ENCODE assay signal across 9 mouse cellular contexts in the genomic region with DNA sequence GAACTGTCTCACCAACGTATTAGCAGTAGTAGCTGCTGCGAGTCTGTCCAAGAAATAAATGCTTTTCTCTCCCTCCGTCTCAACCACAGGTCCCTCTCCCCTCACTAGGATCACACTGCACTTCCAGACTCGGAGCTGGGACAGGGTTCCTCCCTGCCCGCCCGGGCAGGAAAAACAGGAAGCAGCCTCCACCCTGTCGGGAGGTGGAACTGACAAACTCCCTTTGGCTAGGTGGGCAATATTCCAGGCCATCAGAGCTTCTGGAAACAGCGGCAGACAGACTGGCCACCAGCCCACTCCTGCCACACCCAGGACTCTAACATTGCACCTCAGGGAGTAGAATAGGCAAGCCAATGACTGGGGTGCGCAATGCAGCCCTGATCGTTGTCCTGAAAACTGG. TPM values are rescaled to one million over a fixed set of nuclear protein-coding genes. Genes with fewer than 3 reads are reported as not detected.
DNase-seq lines count a peak whose midpoint lies in the region; ATAC-seq lines count a peak whose summit lies in the region.
"Had no signal": no experiment of that assay in that cellular context is flagged by ENCODE, and none has a peak within 500 bp of the region (broad histone marks: within the 10 kb centered on the region; RNA-seq: fewer than 3 reads in every experiment).

No protein-coding gene starts in this region.

- no peak overlapping the region for H3K4me2 ChIP-seq in heart, embryonic 11.5 days
- peak overlapping the region; percentile 10 for H3K4me2 ChIP-seq in limb, embryonic 15.5 days
- H3K4me2 ChIP-seq in forebrain, embryonic 11.5 days (ENCODE audit: low read depth, low read length, severe bottlenecking): no peak overlapping the region
- H3K4me2 ChIP-seq: midbrain, embryonic 13.5 days had no signal

- no peak overlapping the region for H3K27ac ChIP-seq in heart, embryonic 11.5 days (ENCODE audit: low read depth, low read length)
- H3K27ac ChIP-seq in limb, embryonic 15.5 days: peak overlapping the region; percentile 80
- H3K27ac ChIP-seq in forebrain, embryonic 11.5 days (ENCODE audit: low read depth, low read length): no peak overlapping the region
- H3K27ac ChIP-seq: midbrain, embryonic 13.5 days had no signal

- H3K4me3 ChIP-seq in heart, embryonic 11.5 days (ENCODE audit: low read depth, low read length): no peak overlapping the region
- no peak overlapping the region for H3K4me3 ChIP-seq in limb, embryonic 15.5 days
- H3K4me3 ChIP-seq in forebrain, embryonic 11.5 days (ENCODE audit: low read depth, low read length): no peak overlapping the region
- H3K4me3 ChIP-seq: midbrain, embryonic 13.5 days had no signal

- H3K9ac ChIP-seq in heart, embryonic 11.5 days (ENCODE audit: low read depth, low read length): no peak overlapping the region
- H3K9ac ChIP-seq in limb, embryonic 15.5 days: no peak overlapping the region
- no peak overlapping the region for H3K9ac ChIP-seq in forebrain, embryonic 11.5 days (ENCODE audit: low read length)
- H3K9ac ChIP-seq: midbrain, embryonic 13.5 days had no signal

- no peaks in the 10 kb centered on the region for H3K36me3 ChIP-seq in heart, embryonic 11.5 days (ENCODE audit: control insufficient read depth, insufficient read depth, low read length)
- H3K36me3 ChIP-seq in limb, embryonic 15.5 days: peaks cover 7% of the 10 kb centered on the region; the same call in 1 of the 2 replicates
- H3K36me3 ChIP-seq in forebrain, embryonic 11.5 days (ENCODE audit: control insufficient read depth, insufficient read depth, low read length): no peaks in the 10 kb centered on the region
- H3K36me3 ChIP-seq: midbrain, embryonic 13.5 days had no signal

- H3K4me1 ChIP-seq in heart, embryonic 11.5 days (ENCODE audit: control insufficient read depth, insufficient read depth, low read length): no peaks in the 10 kb centered on the region; the same call in 1 of the 2 replicates
- peaks cover 24% of the 10 kb centered on the region for H3K4me1 ChIP-seq in limb, embryonic 15.5 days
- H3K4me1 ChIP-seq in forebrain, embryonic 11.5 days (replicated peaks; ENCODE audit: control insufficient read depth, insufficient read depth, low read length): no peaks in the 10 kb centered on the region
- H3K4me1 ChIP-seq: midbrain, embryonic 13.5 days had no signal

- peak; percentile 39 for DNase-seq in testis, postnatal 14 days (ENCODE audit: low spot score)
- no peak for DNase-seq in testis, postnatal 10 days (ENCODE audit: low spot score)
- no peak for DNase-seq in forebrain, embryonic 11.5 days (ENCODE audit: low spot score)
- DNase-seq in spleen, adult 12 weeks (ENCODE audit: low spot score): no peak
- no peak for DNase-seq in thymus, postnatal 4 days
- no peak for DNase-seq in thymus, postnatal 0 days (ENCODE audit: low spot score)

- H3K27me3 ChIP-seq in heart, embryonic 11.5 days (ENCODE audit: control insufficient read depth, insufficient read depth, low read length): no peaks in the 10 kb centered on the region
- no peaks in the 10 kb centered on the region for H3K27me3 ChIP-seq in limb, embryonic 15.5 days
- H3K27me3 ChIP-seq in forebrain, embryonic 11.5 days (ENCODE audit: control insufficient read depth, insufficient read depth, low read length): no peaks in the 10 kb centered on the region
- H3K27me3 ChIP-seq: midbrain, embryonic 13.5 days had no signal

- ATAC-seq in heart, embryonic 11.5 days (replicated peaks; ENCODE audit: insufficient number of reproducible peaks, low FRiP score, low TSS enrichment): 0 out of 2 replicates have a peak, but pooled peaks have one; percentile 44
- peak; percentile 38; the same call in 1 of the 2 replicates for ATAC-seq in limb, embryonic 15.5 days (ENCODE audit: insufficient number of reproducible peaks, low FRiP score, low TSS enrichment, low read depth)
- ATAC-seq in forebrain, embryonic 11.5 days (replicated peaks; ENCODE audit: low FRiP score): no peak
- ATAC-seq: midbrain, embryonic 13.5 days had no signal

- WGBS in heart, embryonic 11.5 days (ENCODE audit: insufficient replicate concordance): 53% methylated on average over 10 of the region's 10 CpGs
- WGBS in limb, embryonic 15.5 days: 41% methylated on average over 10 of the region's 10 CpGs
- WGBS in forebrain, embryonic 11.5 days: 86% methylated on average over 10 of the region's 10 CpGs

- H3K9me3 ChIP-seq in heart, embryonic 11.5 days (replicated peaks; ENCODE audit: control insufficient read depth, low read length): no peaks in the 10 kb centered on the region
- H3K9me3 ChIP-seq in limb, embryonic 15.5 days: no peaks in the 10 kb centered on the region; the same call in 1 of the 2 replicates
- no peaks in the 10 kb centered on the region for H3K9me3 ChIP-seq in forebrain, embryonic 11.5 days (ENCODE audit: control insufficient read depth, low read length)
- H3K9me3 ChIP-seq: midbrain, embryonic 13.5 days had no signal

RNA-seq across cellular contexts. Expression of gene Hip1, which starts 11.5 kb away (rescaled TPM):
- polyA plus RNA-seq in heart, embryonic 11.5 days (2014; fragmentation: Nextera tagmentation; extraction: Ambion mirVana): 33.2 and 37.6 TPM in 2 replicates
- 33.5 and 34.1 TPM in 2 replicates for polyA plus RNA-seq in limb, embryonic 15.5 days (2015; fragmentation: Nextera tagmentation; extraction: Ambion mirVana)
- polyA plus RNA-seq in forebrain, embryonic 11.5 days (2014; fragmentation: Nextera tagmentation; extraction: Ambion mirVana): 70.3 and 76.5 TPM in 2 replicates
- 2.4 and 2.7 TPM in 2 replicates for polyA plus RNA-seq in thymus, postnatal 0 days (2015; fragmentation: Nextera tagmentation; extraction: Ambion mirVana)

RNA-seq across cellular contexts. Expression of gene Ccl26, which starts 29.9 kb away (rescaled TPM):
- not detected in 2 replicates for polyA plus RNA-seq in heart, embryonic 11.5 days (2014; fragmentation: Nextera tagmentation; extraction: Ambion mirVana)
- polyA plus RNA-seq in limb, embryonic 15.5 days (2015; fragmentation: Nextera tagmentation; extraction: Ambion mirVana): not detected in 2 replicates
- not detected in 2 replicates for polyA plus RNA-seq in forebrain, embryonic 11.5 days (2014; fragmentation: Nextera tagmentation; extraction: Ambion mirVana)
- polyA plus RNA-seq in thymus, postnatal 0 days (2015; fragmentation: Nextera tagmentation; extraction: Ambion mirVana): not detected in 2 replicates
- polyA plus RNA-seq: midbrain, embryonic 13.5 days had no signal

RNA-seq across cellular contexts. Expression of gene Ccl24, which starts 39.4 kb away (rescaled TPM):
- polyA plus RNA-seq in heart, embryonic 11.5 days (2014; fragmentation: Nextera tagmentation; extraction: Ambion mirVana): 0.93 TPM in 1 of 2 replicates, not detected in the other
- polyA plus RNA-seq in limb, embryonic 15.5 days (2015; fragmentation: Nextera tagmentation; extraction: Ambion mirVana): 2.9 and 3.4 TPM in 2 replicates
- 0.99 and 1.1 TPM in 2 replicates for polyA plus RNA-seq in forebrain, embryonic 11.5 days (2014; fragmentation: Nextera tagmentation; extraction: Ambion mirVana)
- 32.0 and 35.5 TPM in 2 replicates for polyA plus RNA-seq in thymus, postnatal 0 days (2015; fragmentation: Nextera tagmentation; extraction: Ambion mirVana)
